ENCODE assay signal across 10 mouse cellular contexts in genomic region chr13:43582961-43583360, GRCm38 (mm10). TPM values are rescaled to one million over a fixed set of nuclear protein-coding genes. Genes with fewer than 3 reads are reported as not detected.
DNase-seq lines count a peak whose midpoint lies in the region; ATAC-seq lines count a peak whose summit lies in the region.
"Had no signal": no experiment of that assay in that cellular context is flagged by ENCODE, and none has a peak within 500 bp of the region (broad histone marks: within the 10 kb centered on the region; RNA-seq: fewer than 3 reads in every experiment).

No protein-coding gene starts in this region.

- H3K27me3 ChIP-seq in intestine, embryonic 14.5 days (replicated peaks; ENCODE audit: control insufficient read depth, insufficient read depth, low read length) = no peaks in the 10 kb centered on the region
- H3K27me3 ChIP-seq in intestine, embryonic 16.5 days (replicated peaks; ENCODE audit: control insufficient read depth, insufficient read depth, low read length) = no peaks in the 10 kb centered on the region
- H3K27me3 ChIP-seq in hindbrain, embryonic 10.5 days (ENCODE audit: insufficient read depth, poor library complexity, severe bottlenecking) = no peaks in the 10 kb centered on the region
- H3K27me3 ChIP-seq in midbrain, embryonic 14.5 days (ENCODE audit: control insufficient read depth, insufficient read depth, low read length) = no peaks in the 10 kb centered on the region

- H3K36me3 ChIP-seq in intestine, embryonic 14.5 days (ENCODE audit: control insufficient read depth, insufficient read depth, low read length) = no peaks in the 10 kb centered on the region
- no peaks in the 10 kb centered on the region for H3K36me3 ChIP-seq in intestine, embryonic 16.5 days (ENCODE audit: control insufficient read depth, insufficient read depth, low read length)
- no peaks in the 10 kb centered on the region for H3K36me3 ChIP-seq in hindbrain, embryonic 10.5 days
- no peaks in the 10 kb centered on the region for H3K36me3 ChIP-seq in midbrain, embryonic 14.5 days (ENCODE audit: control insufficient read depth, insufficient read depth, low read length)

- WGBS in intestine, embryonic 14.5 days = 38% methylated on average over 16 of the region's 16 CpGs
- 44% methylated on average over 16 of the region's 16 CpGs for WGBS in intestine, embryonic 16.5 days
- 42% methylated on average over 16 of the region's 16 CpGs for WGBS in hindbrain, embryonic 10.5 days
- 44% methylated on average over 16 of the region's 16 CpGs for WGBS in midbrain, embryonic 14.5 days

- H3K9me3 ChIP-seq in intestine, embryonic 14.5 days (ENCODE audit: control insufficient read depth, low read length) = no peaks in the 10 kb centered on the region
- no peaks in the 10 kb centered on the region for H3K9me3 ChIP-seq in intestine, embryonic 16.5 days (ENCODE audit: control insufficient read depth, low read length)
- H3K9me3 ChIP-seq in hindbrain, embryonic 10.5 days = no peaks in the 10 kb centered on the region
- no peaks in the 10 kb centered on the region for H3K9me3 ChIP-seq in midbrain, embryonic 14.5 days (ENCODE audit: control insufficient read depth, low read length)

- no peak overlapping the region for H3K4me3 ChIP-seq in intestine, embryonic 14.5 days (ENCODE audit: low read depth, low read length)
- no peak overlapping the region for H3K4me3 ChIP-seq in intestine, embryonic 16.5 days (ENCODE audit: low read length)
- H3K4me3 ChIP-seq in hindbrain, embryonic 10.5 days = peak overlapping the region; percentile 18
- H3K4me3 ChIP-seq in midbrain, embryonic 14.5 days (replicated peaks; ENCODE audit: low read depth, low read length) = no peak overlapping the region

- no peaks in the 10 kb centered on the region for H3K4me1 ChIP-seq in intestine, embryonic 14.5 days (replicated peaks; ENCODE audit: control insufficient read depth, insufficient read depth, low read length)
- no peaks in the 10 kb centered on the region for H3K4me1 ChIP-seq in intestine, embryonic 16.5 days (ENCODE audit: control insufficient read depth, insufficient read depth, low read length)
- H3K4me1 ChIP-seq in hindbrain, embryonic 10.5 days (replicated peaks) = peaks cover 11% of the 10 kb centered on the region; the same call in 1 of the 2 replicates
- H3K4me1 ChIP-seq in midbrain, embryonic 14.5 days (ENCODE audit: control insufficient read depth, insufficient read depth, low read length) = no peaks in the 10 kb centered on the region

- DNase-seq in intestine, embryonic 14.5 days (ENCODE audit: low spot score) = no peak
- peak; percentile 30 for DNase-seq in embryo, embryonic 11 days
- DNase-seq in hindbrain, embryonic 10.5 days (ENCODE audit: low spot score) = peak; percentile 16
- DNase-seq in midbrain, embryonic 14.5 days = peak; percentile 70
- no peak for DNase-seq in testis, postnatal 14 days (ENCODE audit: low spot score)
- DNase-seq in right cerebral cortex, postnatal 14 days = no peak
- DNase-seq: cerebellum, adult 11-12 months; heart, postnatal 4 days had no signal

- no peak overlapping the region for H3K27ac ChIP-seq in intestine, embryonic 14.5 days (ENCODE audit: low read depth)
- H3K27ac ChIP-seq in intestine, embryonic 16.5 days (ENCODE audit: low read length) = no peak overlapping the region
- no peak overlapping the region for H3K27ac ChIP-seq in hindbrain, embryonic 10.5 days
- no peak overlapping the region for H3K27ac ChIP-seq in midbrain, embryonic 14.5 days (replicated peaks; ENCODE audit: low read depth, low read length)

- no peak for ATAC-seq in intestine, embryonic 14.5 days (replicated peaks; ENCODE audit: low FRiP score, low TSS enrichment, low read depth)
- no peak for ATAC-seq in intestine, embryonic 16.5 days
- ATAC-seq in midbrain, embryonic 14.5 days (ENCODE audit: low FRiP score, low TSS enrichment) = no peak
- ATAC-seq in CD4-positive, CD25-positive, alpha-beta regulatory T cell, adult 4 months = no peak

- no peak overlapping the region for H3K9ac ChIP-seq in intestine, embryonic 14.5 days (ENCODE audit: low read length)
- H3K9ac ChIP-seq in intestine, embryonic 16.5 days (ENCODE audit: low read depth, low read length) = no peak overlapping the region
- no peak overlapping the region for H3K9ac ChIP-seq in midbrain, embryonic 14.5 days (replicated peaks; ENCODE audit: low read length)

- H3K4me2 ChIP-seq in intestine, embryonic 14.5 days (ENCODE audit: low read length) = peak overlapping the region; percentile 22
- H3K4me2 ChIP-seq in intestine, embryonic 16.5 days (ENCODE audit: low read depth, low read length) = no peak overlapping the region
- peak overlapping the region; percentile 34 for H3K4me2 ChIP-seq in midbrain, embryonic 14.5 days (ENCODE audit: low read length)

RNA-seq across cellular contexts. Expression of gene Mcur1, which starts 23.0 kb away (rescaled TPM):
- 11.2 and 13.1 TPM in 2 replicates for polyA plus RNA-seq in intestine, embryonic 14.5 days (2014; fragmentation: Nextera tagmentation; extraction: Ambion mirVana)
- 8.6 and 9.1 TPM in 2 replicates for polyA plus RNA-seq in intestine, embryonic 16.5 days (2015; fragmentation: Nextera tagmentation; extraction: Ambion mirVana)
- polyA plus RNA-seq in hindbrain, embryonic 10.5 days (2016; fragmentation: Nextera tagmentation; extraction: Ambion mirVana) = 7.3 and 8.9 TPM in 2 replicates
- polyA plus RNA-seq in midbrain, embryonic 14.5 days (2014; fragmentation: Nextera tagmentation; extraction: Ambion mirVana) = 6.6 and 10.8 TPM in 2 replicates
- 10 to 100 TPM; 15.1 to 17.6 TPM for polyA plus RNA-seq in CD4-positive, CD25-positive, alpha-beta regulatory T cell, adult 4 months (2017; shearing (Covaris generic))

RNA-seq across cellular contexts. Expression of gene Rnf182, which starts 32.5 kb away (rescaled TPM):
- polyA plus RNA-seq in intestine, embryonic 14.5 days (2014; fragmentation: Nextera tagmentation; extraction: Ambion mirVana) = 1.5 and 2.2 TPM in 2 replicates
- 0.61 and 1.1 TPM in 2 replicates for polyA plus RNA-seq in intestine, embryonic 16.5 days (2015; fragmentation: Nextera tagmentation; extraction: Ambion mirVana)
- polyA plus RNA-seq in hindbrain, embryonic 10.5 days (2016; fragmentation: Nextera tagmentation; extraction: Ambion mirVana) = 4.6 and 6.6 TPM in 2 replicates
- polyA plus RNA-seq in midbrain, embryonic 14.5 days (2014; fragmentation: Nextera tagmentation; extraction: Ambion mirVana) = 32.7 and 38.0 TPM in 2 replicates
- not detected for polyA plus RNA-seq in CD4-positive, CD25-positive, alpha-beta regulatory T cell, adult 4 months (2017; shearing (Covaris generic))

Comparison
In these comparisons a context has a peak if more than half of its experiments do, and no peak if none do; other contexts are left out.
1. DNase-seq: peak in embryo, embryonic 11 days (single experiment), hindbrain, embryonic 10.5 days (single experiment) and midbrain, embryonic 14.5 days (single experiment); none in intestine, embryonic 14.5 days (single experiment), testis, postnatal 14 days (single experiment) and right cerebral cortex, postnatal 14 days (single experiment).